Mouse (Mus musculus): ENCODE results near the gene Fam204a. TPM values are rescaled to one million over a fixed set of nuclear protein-coding genes. Genes with fewer than 3 reads are reported as not detected.
A peak's percentile ranks its signal among the peaks of the same experiment; 100 is the strongest.

Fam204a gene
- polyA plus RNA-seq (2015; fragmentation: Nextera tagmentation; extraction: Ambion mirVana), result 33.2 and 33.4 TPM in 2 replicates

GRCm38 (mm10) chr19:60225899-60226844 lies at the start of gene Fam204a:
Gene Fam204a (minus strand): TSS chr19:60226701.
- Histone ChIP-seq H3K27ac (peak within 1 kb of the TSS; percentile 95), H3K4me3 (peak within 1 kb of the TSS; percentile 70), H3K4me1 (replicated peaks) (peaks cover 8% of the 10 kb centered on the region), H3K4me2 (peak within 1 kb of the TSS; percentile 55), H3K9me3 (replicated peaks) (no peaks in the 10 kb centered on the region), H3K36me3 (no peaks in the 10 kb centered on the region), H3K27me3 (no peaks in the 10 kb centered on the region; the same call in 1 of the 2 replicates), H3K9ac (peak within 1 kb of the TSS; percentile 90)
- ATAC-seq (replicated peaks; ENCODE audit: insufficient number of reproducible peaks, insufficient read depth, low FRiP score, low read depth), result peak; percentile 99
- WGBS, result under 1% methylated on average over 68 of the region's 68 CpGs

- WGBS, result 56% methylated on average over 1 of the region's 1 CpGs
- ATAC-seq (replicated peaks; ENCODE audit: insufficient number of reproducible peaks, insufficient read depth, low FRiP score, low read depth), result no peak
- H3K27ac ChIP-seq, result no peak overlapping the region
Measured at GRCm38 (mm10) chr19:60265789-60266188, 39.3 kb upstream of the Fam204a start.

GRCm38 (mm10) chr19:60260689-60261088 lies 34.2 kb upstream of the Fam204a start:
- ATAC-seq (replicated peaks; ENCODE audit: insufficient number of reproducible peaks, insufficient read depth, low FRiP score, low read depth), result no peak
- Histone ChIP-seq H3K4me2 (no peak overlapping the region), H3K27ac (no peak overlapping the region), H3K9ac (no peak overlapping the region), H3K4me1 (replicated peaks) (no peaks in the 10 kb centered on the region), H3K9me3 (replicated peaks) (no peaks in the 10 kb centered on the region), H3K27me3 (no peaks in the 10 kb centered on the region), H3K36me3 (no peaks in the 10 kb centered on the region), H3K4me3 (no peak overlapping the region)
- 79% methylated on average over 5 of the region's 5 CpGs for WGBS

More at GRCm38 (mm10) chr19:60265789-60266188, 39.3 kb upstream of the Fam204a start:
- Histone ChIP-seq H3K4me1 (replicated peaks) (no peaks in the 10 kb centered on the region), H3K9me3 (replicated peaks) (no peaks in the 10 kb centered on the region), H3K4me2 (no peak overlapping the region), H3K9ac (no peak overlapping the region), H3K36me3 (no peaks in the 10 kb centered on the region), H3K4me3 (no peak overlapping the region), H3K27me3 (no peaks in the 10 kb centered on the region)

- H3K4me1 ChIP-seq (replicated peaks), result no peaks in the 10 kb centered on the region
- H3K36me3 ChIP-seq, result no peaks in the 10 kb centered on the region
- no peak for ATAC-seq (replicated peaks; ENCODE audit: insufficient number of reproducible peaks, insufficient read depth, low FRiP score, low read depth)
- no peaks in the 10 kb centered on the region for H3K9me3 ChIP-seq (replicated peaks)
- no peak overlapping the region for H3K4me3 ChIP-seq
- H3K9ac ChIP-seq, result no peak overlapping the region
- H3K4me2 ChIP-seq, result no peak overlapping the region
- H3K27ac ChIP-seq, result no peak overlapping the region
- WGBS, result 31% methylated on average over 2 of the region's 2 CpGs
- no peaks in the 10 kb centered on the region for H3K27me3 ChIP-seq
Measured at GRCm38 (mm10) chr19:60252021-60252420, 25.5 kb upstream of the Fam204a start.

- Histone ChIP-seq H3K27me3 (no peaks in the 10 kb centered on the region), H3K9ac (no peak overlapping the region), H3K4me2 (no peak overlapping the region), H3K27ac (no peak overlapping the region), H3K36me3 (no peaks in the 10 kb centered on the region), H3K9me3 (replicated peaks) (no peaks in the 10 kb centered on the region), H3K4me3 (no peak overlapping the region), H3K4me1 (replicated peaks) (no peaks in the 10 kb centered on the region)
- 72% methylated on average over 9 of the region's 9 CpGs for WGBS
- no peak for ATAC-seq (replicated peaks; ENCODE audit: insufficient number of reproducible peaks, insufficient read depth, low FRiP score, low read depth)
Measured at GRCm38 (mm10) chr19:60251197-60251596, 24.7 kb upstream of the Fam204a start.

GRCm38 (mm10) chr19:60245250-60245649 lies 18.7 kb upstream of the Fam204a start:
- Histone ChIP-seq H3K9me3 (replicated peaks) (no peaks in the 10 kb centered on the region), H3K27me3 (no peaks in the 10 kb centered on the region), H3K4me3 (no peak overlapping the region), H3K4me1 (replicated peaks) (no peaks in the 10 kb centered on the region), H3K9ac (no peak overlapping the region), H3K27ac (no peak overlapping the region), H3K4me2 (no peak overlapping the region), H3K36me3 (no peaks in the 10 kb centered on the region)
- no peak for ATAC-seq (replicated peaks; ENCODE audit: insufficient number of reproducible peaks, insufficient read depth, low FRiP score, low read depth)
- 75% methylated on average over 3 of the region's 3 CpGs for WGBS

GRCm38 (mm10) chr19:60242620-60243019 lies 16.1 kb upstream of the Fam204a start:
- WGBS, result 80% methylated on average over 7 of the region's 7 CpGs

GRCm38 (mm10) chr19:60241916-60242602 lies 15.6 kb upstream of the Fam204a start:
- H3K36me3 ChIP-seq, result no peaks in the 10 kb centered on the region
- no peaks in the 10 kb centered on the region for H3K9me3 ChIP-seq (replicated peaks)
- no peak for ATAC-seq (replicated peaks; ENCODE audit: insufficient number of reproducible peaks, insufficient read depth, low FRiP score, low read depth)
- 83% methylated on average over 7 of the region's 7 CpGs for WGBS
- H3K27ac ChIP-seq, result no peak overlapping the region
- H3K9ac ChIP-seq, result no peak overlapping the region
- no peaks in the 10 kb centered on the region for H3K27me3 ChIP-seq
- H3K4me2 ChIP-seq, result no peak overlapping the region
- H3K4me3 ChIP-seq, result no peak overlapping the region
- H3K4me1 ChIP-seq (replicated peaks), result no peaks in the 10 kb centered on the region

More at GRCm38 (mm10) chr19:60242620-60243019, 16.1 kb upstream of the Fam204a start:
- Histone ChIP-seq H3K27ac (no peak overlapping the region), H3K36me3 (no peaks in the 10 kb centered on the region), H3K4me1 (replicated peaks) (no peaks in the 10 kb centered on the region), H3K4me2 (no peak overlapping the region), H3K9ac (no peak overlapping the region), H3K9me3 (replicated peaks) (no peaks in the 10 kb centered on the region), H3K4me3 (no peak overlapping the region), H3K27me3 (no peaks in the 10 kb centered on the region)
- ATAC-seq (replicated peaks; ENCODE audit: insufficient number of reproducible peaks, insufficient read depth, low FRiP score, low read depth), result no peak

- no peak overlapping the region for H3K27ac ChIP-seq
- no peak overlapping the region for H3K4me3 ChIP-seq
- WGBS, result 60% methylated on average over 2 of the region's 2 CpGs
- no peaks in the 10 kb centered on the region for H3K9me3 ChIP-seq (replicated peaks)
- no peak for ATAC-seq (replicated peaks; ENCODE audit: insufficient number of reproducible peaks, insufficient read depth, low FRiP score, low read depth)
- H3K9ac ChIP-seq, result no peak overlapping the region
- H3K4me2 ChIP-seq, result no peak overlapping the region
- 0 out of 2 replicates have a peak, but pooled peaks cover 2% of the 10 kb centered on the region for H3K4me1 ChIP-seq (replicated peaks)
- H3K36me3 ChIP-seq, result no peaks in the 10 kb centered on the region
- no peaks in the 10 kb centered on the region; the same call in 1 of the 2 replicates for H3K27me3 ChIP-seq
Measured at GRCm38 (mm10) chr19:60231542-60231941, 5.0 kb upstream of the Fam204a start.

GRCm38 (mm10) chr19:60226845-60227235 lies 339 bp upstream of the Fam204a start:
- Histone ChIP-seq H3K27me3 (no peaks in the 10 kb centered on the region; the same call in 1 of the 2 replicates), H3K36me3 (no peaks in the 10 kb centered on the region), H3K4me2 (peak overlapping the region; percentile 55), H3K4me1 (replicated peaks) (peaks cover 8% of the 10 kb centered on the region), H3K9me3 (replicated peaks) (no peaks in the 10 kb centered on the region), H3K4me3 (peak overlapping the region; percentile 70), H3K27ac (no peak overlapping the region), H3K9ac (no peak overlapping the region)
- WGBS, result 55% methylated on average over 8 of the region's 8 CpGs
- no peak for ATAC-seq (replicated peaks; ENCODE audit: insufficient number of reproducible peaks, insufficient read depth, low FRiP score, low read depth)

GRCm38 (mm10) chr19:60219395-60219794 lies 7.1 kb downstream of the Fam204a start:
- H3K36me3 ChIP-seq, result no peaks in the 10 kb centered on the region
- no peaks in the 10 kb centered on the region for H3K4me1 ChIP-seq (replicated peaks)
- H3K4me2 ChIP-seq, result no peak overlapping the region
- H3K27me3 ChIP-seq, result no peaks in the 10 kb centered on the region
- H3K9me3 ChIP-seq (replicated peaks), result no peaks in the 10 kb centered on the region
- H3K4me3 ChIP-seq, result no peak overlapping the region
- H3K9ac ChIP-seq, result no peak overlapping the region
- ATAC-seq (replicated peaks; ENCODE audit: insufficient number of reproducible peaks, insufficient read depth, low FRiP score, low read depth), result no peak
- 79% methylated on average over 7 of the region's 7 CpGs for WGBS
- no peak overlapping the region for H3K27ac ChIP-seq

Data from heart, embryonic 15.5 days (tissue).